Mouse (Mus musculus) liver, embryonic 15.5 days (tissue): ENCODE measurements around the gene Sgca. TPM values are rescaled to one million over a fixed set of nuclear protein-coding genes. Genes with fewer than 3 reads are reported as not detected.

Source experiments
- ATAC-seq: fragments of 200-750 bp; cut with Nextera tagmentation; 2 replicates; pipeline ENCODE4 v1.8.0; 2017; ENCODE audit warnings: moderate number of reproducible peaks, mild to moderate bottlenecking, moderate library complexity; ENCODE audit not compliant: insufficient read depth
- H3K27ac ChIP-seq: fragments of 300-500 bp; sonication (generic); replicated peaks from 2 replicates; pipeline ENCODE4 v1.5.1; 2015; ENCODE audit warnings: mild to moderate bottlenecking, inconsistent platforms
- H3K27me3 ChIP-seq: fragments of 300-500 bp; sonication (generic); 2 replicates; pipeline ENCODE4 v1.6.1; 2015; ENCODE audit warnings: mild to moderate bottlenecking, inconsistent platforms
- H3K36me3 ChIP-seq: fragments of 300-500 bp; sonication (generic); replicated peaks from 2 replicates; pipeline ENCODE4 v1.6.1; 2015; ENCODE audit warnings: moderate library complexity, mild to moderate bottlenecking, inconsistent platforms
- H3K4me1 ChIP-seq: fragments of 300-500 bp; sonication (generic); replicated peaks from 2 replicates; pipeline ENCODE4 v1.6.1; 2015; ENCODE audit warnings: inconsistent platforms
- H3K4me2 ChIP-seq: fragments of 300-500 bp; sonication (generic); 2 replicates; pipeline ENCODE4 v1.6.1; 2015; ENCODE audit warnings: moderate library complexity, mild to moderate bottlenecking, inconsistent platforms
- H3K4me3 ChIP-seq: fragments of 300-500 bp; sonication (generic); replicated peaks from 2 replicates; pipeline ENCODE4 v1.5.1; 2015; ENCODE audit warnings: mild to moderate bottlenecking, inconsistent platforms
- H3K9ac ChIP-seq: fragments of 300-500 bp; sonication (generic); 2 replicates; pipeline ENCODE4 v1.6.1; 2015; ENCODE audit warnings: moderate library complexity, mild to moderate bottlenecking, inconsistent platforms
- H3K9me3 ChIP-seq: fragments of 300-500 bp; sonication (generic); replicated peaks from 2 replicates; pipeline ENCODE4 v1.6.1; 2016; ENCODE audit warnings: inconsistent platforms
- WGBS: fragments of 180-500 bp; shearing (Covaris S2); methylation state at CpG from one replicate; pipeline ENCODE4 v1.1.7; 2015; ENCODE audit warnings: mixed read lengths; ENCODE audit not compliant: insufficient replicate concordance; 5-methylcytosine and 5-hydroxymethylcytosine counted together
- polyA plus RNA-seq: library from polyadenylated mRNA; unstranded; fragments of >200 nt; fragmentation: Nextera tagmentation; extraction: Ambion mirVana; gene quantifications from 2 replicates; pipeline ENCODE4 v1.2.1, GENCODE M21; 2015

Gene Sgca
- polyA plus RNA-seq, 1 experiment from 2014 or later = 1.1 TPM

DNA sequence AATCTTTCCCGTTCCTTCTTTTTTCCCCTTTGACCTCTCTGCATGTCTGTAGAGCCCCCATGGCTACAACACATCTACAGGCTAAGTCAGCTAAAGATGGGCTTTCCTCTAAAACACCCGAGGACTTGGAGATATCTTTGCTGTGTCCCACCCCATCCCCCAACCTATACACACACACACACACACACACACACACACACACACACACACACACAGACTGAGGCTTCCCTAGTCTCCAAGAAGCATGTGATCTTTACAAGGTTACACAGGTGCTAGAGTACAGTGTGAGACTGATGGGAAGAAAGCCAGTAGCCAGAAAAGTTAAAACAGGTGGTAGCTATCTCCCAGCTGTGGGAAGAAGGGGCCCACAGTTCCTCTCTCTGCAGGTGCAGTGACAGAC lies 10.3 kb upstream of the Sgca start:
- Histone ChIP-seq H3K4me3 (no peak overlapping the region), H3K9ac (no peak overlapping the region), H3K4me2 (no peak overlapping the region), H3K27ac (no peak overlapping the region), H3K4me1 (peaks cover 70% of the 10 kb centered on the region), H3K27me3 (no peaks in the 10 kb centered on the region), H3K36me3 (no peaks in the 10 kb centered on the region), H3K9me3 (no peaks in the 10 kb centered on the region)
- WGBS = 42% methylated on average over 2 of the region's 2 CpGs
- no peak for ATAC-seq

DNA sequence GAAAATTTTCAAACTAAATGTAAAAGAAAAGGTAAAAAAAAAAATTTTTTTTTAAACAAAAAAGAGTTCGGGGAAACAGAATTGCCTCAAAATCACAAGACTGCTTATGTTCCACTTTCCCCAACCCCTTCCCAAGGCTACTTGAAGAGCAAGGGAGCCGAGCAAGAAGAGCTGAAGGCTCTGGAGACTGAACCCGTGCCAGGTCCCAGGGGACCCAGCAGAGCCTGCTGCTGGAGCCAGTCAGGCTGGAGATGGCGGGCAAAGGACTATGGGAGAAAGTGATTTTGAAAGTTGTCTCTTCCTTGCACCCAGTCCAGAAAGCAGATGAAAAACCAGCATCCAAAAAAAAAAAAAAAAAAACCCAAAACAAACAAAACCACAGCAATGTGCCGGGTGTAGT lies 9.7 kb upstream of the Sgca start:
- H3K9me3 ChIP-seq = no peaks in the 10 kb centered on the region
- H3K4me2 ChIP-seq = no peak overlapping the region
- no peaks in the 10 kb centered on the region for H3K27me3 ChIP-seq
- no peak overlapping the region for H3K4me3 ChIP-seq
- no peaks in the 10 kb centered on the region for H3K36me3 ChIP-seq
- H3K27ac ChIP-seq = no peak overlapping the region
- H3K9ac ChIP-seq = no peak overlapping the region
- no peak for ATAC-seq
- H3K4me1 ChIP-seq = peaks cover 68% of the 10 kb centered on the region
- WGBS = 70% methylated on average over 5 of the region's 5 CpGs

DNA sequence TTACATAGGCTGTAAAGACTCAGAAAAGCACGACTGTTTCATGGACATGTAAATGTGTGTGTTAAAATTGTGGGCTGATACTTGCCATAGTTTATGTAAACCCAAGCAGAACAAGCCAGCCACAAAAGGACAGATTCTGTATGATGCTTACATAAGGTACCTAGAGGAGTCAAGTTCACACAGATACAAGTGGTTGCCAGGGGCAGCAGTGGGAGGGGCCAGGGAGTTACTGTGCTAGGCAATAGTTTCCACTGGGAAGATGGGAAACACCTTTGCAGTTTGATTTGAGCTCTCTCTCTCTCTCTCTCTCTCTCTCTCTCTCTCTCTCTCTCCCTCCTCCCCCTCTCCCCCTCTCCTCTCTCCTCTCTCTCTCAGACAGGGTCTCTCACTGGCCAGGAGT lies 9.0 kb upstream of the Sgca start:
- H3K36me3 ChIP-seq = no peaks in the 10 kb centered on the region
- ATAC-seq = no peak
- H3K27ac ChIP-seq = no peak overlapping the region
- H3K4me1 ChIP-seq = peaks cover 62% of the 10 kb centered on the region
- peak overlapping the region; percentile 35; the same call in 1 of the 2 replicates for H3K4me2 ChIP-seq
- H3K9ac ChIP-seq = no peak overlapping the region
- no peak overlapping the region for H3K4me3 ChIP-seq
- H3K9me3 ChIP-seq = no peaks in the 10 kb centered on the region
- no peaks in the 10 kb centered on the region for H3K27me3 ChIP-seq
- WGBS = 42% methylated on average over 1 of the region's 1 CpGs

DNA sequence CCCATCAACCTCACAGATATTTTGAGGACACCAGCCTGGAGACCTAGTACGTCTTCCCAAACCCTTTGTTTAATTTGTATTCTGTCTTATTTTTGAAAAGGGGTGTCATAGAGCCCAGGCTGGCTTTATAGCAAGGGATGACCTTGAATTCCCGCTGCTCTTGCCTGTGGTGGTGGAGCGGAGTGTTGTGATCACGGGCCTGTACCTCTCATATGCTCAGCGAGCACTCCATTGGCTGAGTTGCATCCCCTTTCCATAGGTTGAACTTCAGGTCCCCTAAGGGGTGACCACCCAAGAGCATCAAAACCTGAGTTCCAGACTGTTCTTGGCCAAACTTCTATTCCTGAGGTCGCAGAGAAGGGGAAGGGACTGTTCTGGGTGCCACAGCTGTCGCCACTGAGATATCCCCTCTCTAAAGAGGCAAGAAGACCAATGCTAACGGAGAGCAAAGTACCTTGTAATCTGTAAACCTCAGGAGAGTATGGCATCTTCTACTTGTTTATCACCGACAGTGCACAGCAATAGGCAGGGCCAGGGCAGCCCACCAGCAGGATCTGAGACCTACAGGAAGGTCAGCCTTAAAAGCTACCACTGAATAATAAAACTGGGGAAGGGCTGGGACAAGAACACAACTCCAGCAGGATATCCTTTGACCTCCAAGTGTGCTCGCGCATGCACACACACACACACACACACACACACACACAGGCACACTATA lies 3.5 kb upstream of the Sgca start:
- ATAC-seq = peak; percentile 52

DNA sequence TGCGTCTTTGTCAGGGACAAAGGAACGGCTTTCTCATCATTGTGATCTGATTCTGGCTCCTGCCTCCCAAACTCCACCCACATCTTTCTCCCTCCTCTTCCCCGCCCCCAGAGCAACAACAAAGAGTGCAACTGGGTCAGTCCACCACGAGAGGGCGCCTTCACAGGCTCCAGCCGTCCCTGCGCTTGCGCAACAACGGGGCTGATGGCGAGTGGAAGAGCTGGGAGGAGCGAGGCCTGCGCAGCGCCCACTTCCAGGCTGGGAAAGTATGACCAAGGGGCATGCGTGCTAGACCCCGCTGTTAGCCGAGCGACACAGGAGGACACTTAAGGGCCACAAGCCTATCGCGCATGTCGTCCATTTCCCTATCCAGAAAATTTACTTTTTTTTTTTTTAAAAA lies 2.8 kb upstream of the Sgca start:
- Histone ChIP-seq H3K4me2 (peak overlapping the region; percentile 60), H3K4me1 (peaks cover 24% of the 10 kb centered on the region), H3K27ac (peak overlapping the region; percentile 45), H3K9me3 (no peaks in the 10 kb centered on the region), H3K27me3 (no peaks in the 10 kb centered on the region), H3K9ac (peak overlapping the region; percentile 37), H3K36me3 (no peaks in the 10 kb centered on the region), H3K4me3 (peak overlapping the region; percentile 29)
- WGBS = under 1% methylated on average over 20 of the region's 20 CpGs
- ATAC-seq = peak; percentile 80

More for the DNA sequence above, 3.5 kb upstream of the Sgca start:
- peaks cover 31% of the 10 kb centered on the region for H3K4me1 ChIP-seq
- H3K4me2 ChIP-seq = peak overlapping the region; percentile 60
- H3K36me3 ChIP-seq = no peaks in the 10 kb centered on the region
- H3K27ac ChIP-seq = peak overlapping the region; percentile 45
- H3K9me3 ChIP-seq = no peaks in the 10 kb centered on the region
- H3K27me3 ChIP-seq = no peaks in the 10 kb centered on the region
- H3K4me3 ChIP-seq = peak overlapping the region; percentile 29; the same call in 1 of the 2 replicates
- 51% methylated on average over 11 of the region's 11 CpGs for WGBS
- H3K9ac ChIP-seq = peak overlapping the region; percentile 37

DNA sequence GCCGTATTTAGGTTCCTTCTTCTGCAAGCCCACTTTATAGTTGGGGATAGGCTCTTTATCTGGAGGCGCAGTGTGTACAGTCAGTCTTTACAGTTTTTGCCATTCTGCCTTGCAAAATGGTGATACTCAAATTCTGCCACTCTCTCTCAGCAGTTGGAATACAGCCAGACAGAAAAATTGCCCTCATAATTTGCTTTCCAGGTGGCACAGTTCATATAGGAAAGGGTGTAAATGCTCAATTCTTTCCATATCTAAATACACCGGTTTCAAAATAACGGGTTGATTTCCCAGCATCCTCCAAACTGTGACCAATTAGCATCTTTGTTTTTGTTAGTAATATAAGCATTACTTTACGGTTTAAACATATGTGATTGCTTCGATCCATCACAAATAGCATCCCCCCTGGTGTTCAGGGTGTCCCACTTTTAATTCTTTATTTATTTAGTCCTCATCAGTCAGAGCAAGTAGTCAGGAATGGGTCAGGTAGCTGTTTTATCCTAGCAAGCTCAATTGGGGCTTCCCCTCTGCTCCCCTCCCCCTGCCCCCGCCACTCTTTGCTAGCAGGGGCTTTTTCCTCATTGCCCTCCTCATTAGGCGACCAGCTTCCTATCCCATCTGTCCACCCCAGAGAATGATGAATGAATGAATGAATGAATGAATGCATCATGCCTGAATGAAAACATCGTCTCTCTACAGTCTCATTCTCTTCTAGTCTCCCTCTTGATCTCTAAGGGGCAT lies 2.2 kb upstream of the Sgca start:
- 0 out of 2 replicates have a peak, but pooled peaks have one; percentile 2 for ATAC-seq
- H3K27ac ChIP-seq = no peak overlapping the region
- H3K9ac ChIP-seq = no peak overlapping the region
- WGBS = 35% methylated on average over 9 of the region's 9 CpGs
- peak overlapping the region; percentile 60 for H3K4me2 ChIP-seq
- no peaks in the 10 kb centered on the region for H3K9me3 ChIP-seq
- 0 out of 2 replicates have a peak overlapping the region, but pooled peaks have one; percentile 29 for H3K4me3 ChIP-seq
- H3K4me1 ChIP-seq = peaks cover 20% of the 10 kb centered on the region
- no peaks in the 10 kb centered on the region for H3K36me3 ChIP-seq
- no peaks in the 10 kb centered on the region for H3K27me3 ChIP-seq

DNA sequence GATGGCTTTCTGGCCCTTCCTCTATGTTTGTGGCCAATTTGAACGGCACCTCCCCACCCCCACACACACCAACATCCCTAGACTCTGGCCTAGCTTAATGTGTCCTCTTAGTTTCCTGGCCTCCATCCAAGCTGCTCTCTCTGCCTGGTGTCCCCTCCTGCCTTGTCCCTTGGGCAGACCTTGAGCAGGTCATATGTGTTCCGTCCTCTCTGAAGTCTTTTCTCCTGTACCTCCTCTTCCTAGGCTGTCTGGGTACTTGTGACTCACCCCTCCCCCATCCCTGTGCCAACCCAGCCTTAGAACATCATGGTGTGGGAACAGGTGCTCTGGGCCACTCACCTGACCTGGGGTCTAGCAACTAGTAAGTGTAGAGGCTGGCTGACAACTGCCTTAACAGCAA lies 1.2 kb downstream of the Sgca start:
- H3K4me1 ChIP-seq = peaks cover 18% of the 10 kb centered on the region

DNA sequence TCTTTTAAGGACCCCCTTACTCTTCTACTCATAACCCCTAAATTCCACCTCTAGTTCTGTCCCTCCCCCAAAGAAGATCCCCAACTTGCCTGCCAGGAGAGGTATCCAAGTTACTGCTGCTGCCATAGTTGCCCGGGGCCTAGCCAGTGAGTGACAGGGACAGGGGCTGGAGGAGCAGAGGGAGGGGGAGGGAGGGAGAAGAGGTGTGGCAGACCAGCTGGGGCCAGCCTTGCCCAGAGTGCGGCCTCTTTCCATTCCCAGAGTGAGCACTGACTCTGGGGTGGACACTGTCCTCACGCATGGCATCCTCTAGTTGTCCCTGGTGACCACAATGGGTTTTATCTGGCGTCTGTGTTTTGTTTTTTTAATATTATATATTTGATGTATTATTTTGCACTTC lies 2.8 kb downstream of the Sgca start:
- Histone ChIP-seq H3K9ac (no peak overlapping the region), H3K27ac (no peak overlapping the region), H3K4me2 (no peak overlapping the region), H3K4me3 (no peak overlapping the region), H3K36me3 (no peaks in the 10 kb centered on the region), H3K27me3 (peaks cover 25% of the 10 kb centered on the region), H3K4me1 (peaks cover 2% of the 10 kb centered on the region; the same call in 1 of the 2 replicates), H3K9me3 (no peaks in the 10 kb centered on the region)
- 60% methylated on average over 4 of the region's 4 CpGs for WGBS
- ATAC-seq = no peak

More for the DNA sequence above, 1.2 kb downstream of the Sgca start:
- Histone ChIP-seq H3K36me3 (no peaks in the 10 kb centered on the region), H3K9ac (no peak overlapping the region), H3K27me3 (peaks cover 12% of the 10 kb centered on the region), H3K4me3 (no peak overlapping the region), H3K9me3 (no peaks in the 10 kb centered on the region), H3K27ac (no peak overlapping the region), H3K4me2 (no peak overlapping the region)
- ATAC-seq = no peak
- 71% methylated on average over 2 of the region's 2 CpGs for WGBS

DNA sequence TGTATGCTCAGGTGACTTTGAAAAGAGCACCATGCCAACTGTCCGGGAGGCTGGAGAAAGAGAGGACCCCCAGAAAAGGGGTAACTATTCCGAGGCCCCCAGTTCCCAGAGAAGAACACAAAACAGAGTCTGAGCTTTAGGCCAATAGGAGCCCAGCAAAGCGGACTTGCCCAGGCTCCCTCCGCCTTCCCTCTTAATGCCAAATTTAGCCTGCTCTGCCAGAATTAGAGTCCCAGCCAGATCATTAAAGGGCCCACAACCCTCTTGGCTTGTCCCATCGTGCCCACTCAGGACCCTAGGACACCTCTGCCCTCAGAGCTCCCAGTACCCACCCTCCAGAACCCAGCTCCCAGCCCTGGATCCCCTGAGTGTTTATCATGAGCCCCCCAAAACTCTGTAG lies 3.2 kb downstream of the Sgca start:
- 50% methylated on average over 5 of the region's 5 CpGs for WGBS
- no peak for ATAC-seq
- H3K4me2 ChIP-seq = no peak overlapping the region

DNA sequence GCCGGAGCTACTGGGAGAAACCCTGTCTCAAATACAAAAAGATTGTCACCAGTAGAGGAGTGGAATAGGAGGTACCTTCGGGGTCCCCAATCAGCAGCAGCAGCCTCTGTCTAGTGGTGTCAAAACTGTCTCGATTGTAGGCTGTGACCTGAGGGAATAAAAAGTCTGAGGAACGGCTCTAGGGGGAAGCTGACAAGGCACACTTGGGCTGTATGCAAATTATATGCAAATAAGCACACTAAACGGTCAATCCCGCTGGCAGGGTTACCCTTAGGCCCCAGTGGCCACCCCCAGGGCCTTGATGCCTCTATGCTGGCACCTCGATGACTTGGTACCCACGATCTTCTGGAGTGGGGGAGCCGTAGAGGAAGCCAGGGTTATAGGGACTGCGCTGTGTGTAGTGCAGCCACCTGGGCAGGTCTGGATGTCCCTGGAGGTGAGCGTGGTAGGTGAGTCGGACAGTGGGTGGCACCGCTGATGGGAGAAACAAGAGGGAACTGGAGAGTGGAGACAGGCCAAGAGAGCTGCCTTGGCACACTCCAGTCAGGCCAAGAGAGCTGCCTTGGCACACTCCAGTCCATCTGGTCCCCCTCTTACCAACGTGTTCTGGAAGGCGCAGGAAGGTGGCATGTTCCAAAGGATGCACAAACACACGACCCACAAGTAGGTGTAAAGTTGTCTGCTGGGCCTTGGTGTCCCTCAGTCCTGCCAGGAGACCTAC lies 4.1 kb downstream of the Sgca start:
- Histone ChIP-seq H3K27me3 (peaks cover 32% of the 10 kb centered on the region), H3K4me2 (no peak overlapping the region), H3K4me1 (no peaks in the 10 kb centered on the region), H3K27ac (no peak overlapping the region), H3K9ac (no peak overlapping the region), H3K9me3 (no peaks in the 10 kb centered on the region), H3K36me3 (no peaks in the 10 kb centered on the region), H3K4me3 (no peak overlapping the region)
- WGBS = 55% methylated on average over 16 of the region's 16 CpGs
- no peak for ATAC-seq

More for the DNA sequence above, 3.2 kb downstream of the Sgca start:
- no peak overlapping the region for H3K9ac ChIP-seq
- no peak overlapping the region for H3K4me3 ChIP-seq
- H3K27me3 ChIP-seq = peaks cover 29% of the 10 kb centered on the region
- H3K27ac ChIP-seq = no peak overlapping the region
- no peaks in the 10 kb centered on the region for H3K36me3 ChIP-seq
- H3K4me1 ChIP-seq = no peaks in the 10 kb centered on the region
- no peaks in the 10 kb centered on the region for H3K9me3 ChIP-seq
